Mouse (Mus musculus): ENCODE data around the gene Vmn2r78. TPM values are rescaled to one million over a fixed set of nuclear protein-coding genes. Genes with fewer than 3 reads are reported as not detected.

Vmn2r78 gene
- polyA plus RNA-seq (2017; shearing (Covaris generic)), result not detected

GRCm38 (mm10) chr7:86914794-86915193 lies at the start of gene Vmn2r78:
Gene Vmn2r78, plus strand, starts transcription at chr7:86915094.

GRCm38 (mm10) chr7:86995815-86996214 lies 80.9 kb downstream of the Vmn2r78 start, which contains the start of gene Vmn2r79:
Gene Vmn2r79, plus strand, starts transcription at chr7:86996115.

Other genes starting within 250 kb of the Vmn2r78 start
- not detected for gene Olfr292, start 226.8 kb upstream of the Vmn2r78 start, polyA plus RNA-seq (2017; shearing (Covaris generic))
- gene Folh1, start 139.2 kb upstream of the Vmn2r78 start, polyA plus RNA-seq (2017; shearing (Covaris generic)), result not detected
- 0.15 TPM for gene Vmn2r77, start 120.1 kb upstream of the Vmn2r78 start, polyA plus RNA-seq (2017; shearing (Covaris generic))
- 0.10 TPM for gene Vmn2r79, start 81.0 kb downstream of the Vmn2r78 start, polyA plus RNA-seq (2017; shearing (Covaris generic))